Mouse (Mus musculus) limb, embryonic 12.5 days (tissue): ENCODE measurements around the gene Wee2. TPM values are rescaled to one million over a fixed set of nuclear protein-coding genes. Genes with fewer than 3 reads are reported as not detected.

Experiments used
- ATAC-seq: fragments of 200-750 bp; cut with Nextera tagmentation; 2 replicates; pipeline ENCODE4 v1.8.0; 2017; ENCODE audit warnings: low read depth, moderate TSS enrichment; ENCODE audit not compliant: insufficient number of reproducible peaks, insufficient read depth, low FRiP score, low TSS enrichment
- H3K27ac ChIP-seq: fragments of 300-500 bp; sonication (generic); 2 replicates; pipeline ENCODE4 v1.5.1; 2016; ENCODE audit warnings: mild to moderate bottlenecking, moderate library complexity
- H3K27me3 ChIP-seq: fragments of 300-500 bp; sonication (generic); 2 replicates; pipeline ENCODE4 v1.6.1; 2016; ENCODE audit warnings: mild to moderate bottlenecking, moderate library complexity
- H3K36me3 ChIP-seq: fragments of 300-500 bp; sonication (generic); 2 replicates; pipeline ENCODE4 v1.6.1; 2016; ENCODE audit warnings: mild to moderate bottlenecking, moderate library complexity
- H3K4me1 ChIP-seq: fragments of 300-500 bp; sonication (generic); replicated peaks from 2 replicates; pipeline ENCODE4 v1.6.1; 2016
- H3K4me2 ChIP-seq: fragments of 300-500 bp; sonication (generic); 2 replicates; pipeline ENCODE4 v1.6.1; 2016; ENCODE audit warnings: mild to moderate bottlenecking, moderate library complexity
- H3K4me3 ChIP-seq: fragments of 300-500 bp; sonication (generic); replicated peaks from 2 replicates; pipeline ENCODE4 v1.5.1; 2016; ENCODE audit warnings: mild to moderate bottlenecking
- H3K9ac ChIP-seq: fragments of 300-500 bp; sonication (generic); replicated peaks from 2 replicates; pipeline ENCODE4 v1.6.1; 2016; ENCODE audit warnings: mild to moderate bottlenecking, moderate library complexity
- H3K9me3 ChIP-seq: fragments of 300-500 bp; sonication (generic); 2 replicates; pipeline ENCODE4 v1.6.1; 2016; ENCODE audit warnings: mild to moderate bottlenecking, moderate library complexity
- WGBS: fragments of 180-500 bp; shearing (Covaris S2); methylation state at CpG from one replicate; pipeline ENCODE4 v1.1.7; 2016; 5-methylcytosine and 5-hydroxymethylcytosine counted together
- polyA plus RNA-seq: library from polyadenylated mRNA; unstranded; fragments of >200 nt; fragmentation: Nextera tagmentation; extraction: Ambion mirVana; gene quantifications from 2 replicates; pipeline ENCODE4 v1.2.1, GENCODE M21; 2016

The Wee2 gene
- polyA plus RNA-seq, 1 experiment from 2014 or later, result not detected

- Histone ChIP-seq H3K4me3 (peak within 1 kb of the TSS; percentile 79), H3K4me2 (peak within 1 kb of the TSS; percentile 87), H3K27ac (peak within 1 kb of the TSS; percentile 67; the same call in 1 of the 2 replicates), H3K4me1 (peaks cover 17% of the 10 kb centered on the region), H3K27me3 (peaks cover 25% of the 10 kb centered on the region), H3K9ac (peak within 1 kb of the TSS; percentile 89), H3K9me3 (no peaks in the 10 kb centered on the region), H3K36me3 (no peaks in the 10 kb centered on the region)
- WGBS, result 1% methylated on average over 32 of the region's 38 CpGs
- ATAC-seq, result peak; percentile 85
These were observed 2.8 kb upstream of the Wee2 start, which contains the start of gene E330009J07Rik for GRCm38 (mm10) chr6:40436047-40436483. TSS of gene E330009J07Rik (minus strand) at chr6:40436135.

- WGBS, result 39% methylated on average over 12 of the region's 12 CpGs
- Histone ChIP-seq H3K4me3 (no peak overlapping the region), H3K9ac (no peak overlapping the region), H3K9me3 (no peaks in the 10 kb centered on the region), H3K27ac (no peak overlapping the region), H3K27me3 (peaks cover 25% of the 10 kb centered on the region), H3K4me1 (peaks cover 7% of the 10 kb centered on the region), H3K36me3 (no peaks in the 10 kb centered on the region), H3K4me2 (no peak overlapping the region)
- ATAC-seq, result no peak
These were observed 843 bp downstream of the Wee2 start for GRCm38 (mm10) chr6:40439731-40440130.

- Histone ChIP-seq H3K4me2 (no peak overlapping the region), H3K36me3 (no peaks in the 10 kb centered on the region), H3K9me3 (no peaks in the 10 kb centered on the region), H3K4me3 (no peak overlapping the region), H3K27ac (no peak overlapping the region), H3K27me3 (peaks cover 25% of the 10 kb centered on the region), H3K9ac (no peak overlapping the region), H3K4me1 (0 out of 2 replicates have a peak, but pooled peaks cover 3% of the 10 kb centered on the region)
- WGBS, result 82% methylated on average over 3 of the region's 3 CpGs
- ATAC-seq, result no peak
These were observed 2.4 kb downstream of the Wee2 start for GRCm38 (mm10) chr6:40441276-40441675.

- Histone ChIP-seq H3K4me1 (no peaks in the 10 kb centered on the region), H3K4me3 (no peak overlapping the region), H3K9me3 (no peaks in the 10 kb centered on the region), H3K27me3 (peaks cover 25% of the 10 kb centered on the region), H3K9ac (no peak overlapping the region), H3K27ac (no peak overlapping the region), H3K4me2 (no peak overlapping the region), H3K36me3 (no peaks in the 10 kb centered on the region)
- ATAC-seq, result no peak
- WGBS, result 43% methylated on average over 3 of the region's 3 CpGs
These were observed 2.9 kb downstream of the Wee2 start for GRCm38 (mm10) chr6:40441755-40442154.

- H3K9me3 ChIP-seq, result no peaks in the 10 kb centered on the region
- no peak overlapping the region for H3K4me3 ChIP-seq
- no peaks in the 10 kb centered on the region for H3K4me1 ChIP-seq
- 11% methylated on average over 10 of the region's 10 CpGs for WGBS
- no peak for ATAC-seq
- H3K27ac ChIP-seq, result no peak overlapping the region
- no peak overlapping the region for H3K9ac ChIP-seq
- H3K36me3 ChIP-seq, result no peaks in the 10 kb centered on the region
- H3K4me2 ChIP-seq, result no peak overlapping the region
- H3K27me3 ChIP-seq, result peaks cover 19% of the 10 kb centered on the region
These were observed 4.5 kb downstream of the Wee2 start for GRCm38 (mm10) chr6:40443281-40443928.

GRCm38 (mm10) chr6:40448626-40449025 is 9.7 kb downstream of the Wee2 start:
- no peak overlapping the region for H3K4me3 ChIP-seq
- ATAC-seq, result no peak
- no peaks in the 10 kb centered on the region for H3K9me3 ChIP-seq
- no peak overlapping the region for H3K27ac ChIP-seq
- H3K4me1 ChIP-seq, result no peaks in the 10 kb centered on the region
- no peak overlapping the region for H3K9ac ChIP-seq
- H3K4me2 ChIP-seq, result no peak overlapping the region
- H3K36me3 ChIP-seq, result no peaks in the 10 kb centered on the region
- no peaks in the 10 kb centered on the region for H3K27me3 ChIP-seq

- Histone ChIP-seq H3K9me3 (no peaks in the 10 kb centered on the region), H3K27ac (no peak overlapping the region), H3K4me1 (no peaks in the 10 kb centered on the region), H3K27me3 (no peaks in the 10 kb centered on the region; the same call in 1 of the 2 replicates), H3K4me3 (no peak overlapping the region), H3K4me2 (no peak overlapping the region), H3K9ac (no peak overlapping the region), H3K36me3 (no peaks in the 10 kb centered on the region)
- WGBS, result 24% methylated on average over 7 of the region's 7 CpGs
- ATAC-seq, result no peak
These were observed 15.7 kb downstream of the Wee2 start for GRCm38 (mm10) chr6:40454436-40455041.

- Histone ChIP-seq H3K4me1 (no peaks in the 10 kb centered on the region), H3K36me3 (no peaks in the 10 kb centered on the region), H3K4me2 (no peak overlapping the region), H3K27ac (no peak overlapping the region), H3K9me3 (no peaks in the 10 kb centered on the region), H3K9ac (no peak overlapping the region), H3K4me3 (no peak overlapping the region), H3K27me3 (0 out of 2 replicates have a peak, but pooled peaks cover 3% of the 10 kb centered on the region)
- ATAC-seq, result no peak
- WGBS, result 55% methylated on average over 6 of the region's 6 CpGs
These were observed 26.8 kb downstream of the Wee2 start for GRCm38 (mm10) chr6:40465710-40466109.

GRCm38 (mm10) chr6:40470916-40471719 is 32.2 kb downstream of the Wee2 start, which contains the start of gene Ssbp1:
TSS of gene Ssbp1 (plus strand) at chr6:40471352.
- Histone ChIP-seq H3K9ac (peak within 1 kb of the TSS; percentile 97), H3K27ac (peak within 1 kb of the TSS; percentile 98), H3K36me3 (peaks cover 29% of the 10 kb centered on the region), H3K27me3 (no peaks in the 10 kb centered on the region), H3K4me2 (peak within 1 kb of the TSS; percentile 70), H3K4me1 (no peaks in the 10 kb centered on the region; the same call in 1 of the 2 replicates), H3K4me3 (peak within 1 kb of the TSS; percentile 70), H3K9me3 (no peaks in the 10 kb centered on the region)
- peak; percentile 97 for ATAC-seq
- WGBS, result 1% methylated on average over 54 of the region's 54 CpGs

GRCm38 (mm10) chr6:40471720-40472010 is 32.8 kb downstream of the Wee2 start:
- WGBS, result under 1% methylated on average over 7 of the region's 7 CpGs
- H3K27ac ChIP-seq, result peak overlapping the region; percentile 98
- ATAC-seq, result no peak

GRCm38 (mm10) chr6:40476132-40476531 is 37.2 kb downstream of the Wee2 start:
- Histone ChIP-seq H3K27ac (no peak overlapping the region), H3K4me3 (no peak overlapping the region), H3K4me2 (no peak overlapping the region), H3K4me1 (no peaks in the 10 kb centered on the region; the same call in 1 of the 2 replicates), H3K9me3 (no peaks in the 10 kb centered on the region), H3K9ac (no peak overlapping the region), H3K36me3 (peaks cover 56% of the 10 kb centered on the region), H3K27me3 (no peaks in the 10 kb centered on the region)
- no peak for ATAC-seq
- WGBS, result 91% methylated on average over 4 of the region's 4 CpGs

More at GRCm38 (mm10) chr6:40471720-40472010, 32.8 kb downstream of the Wee2 start:
- Histone ChIP-seq H3K4me3 (peak overlapping the region; percentile 70), H3K36me3 (peaks cover 33% of the 10 kb centered on the region), H3K9ac (peak overlapping the region; percentile 97), H3K4me2 (peak overlapping the region; percentile 70), H3K9me3 (no peaks in the 10 kb centered on the region), H3K27me3 (no peaks in the 10 kb centered on the region), H3K4me1 (no peaks in the 10 kb centered on the region; the same call in 1 of the 2 replicates)
